Mouse (Mus musculus) thymus, postnatal 25 days (tissue): ENCODE measurements around the gene Tomm20.
"Not testable (repeated sequence)": the region's sequence is repeated elsewhere in the genome, so short reads cannot be mapped to it uniquely, and the experiment has no call there.

Experiments
- DNase-seq: peaks from one replicate; pipeline ENCODE4 v3.0.0; 2022

Tomm20 gene

GRCm38 (mm10) chr8:126882586-126882985 lies 63.1 kb downstream of the Tomm20 start:
- not testable (repeated sequence) for DNase-seq

DNA sequence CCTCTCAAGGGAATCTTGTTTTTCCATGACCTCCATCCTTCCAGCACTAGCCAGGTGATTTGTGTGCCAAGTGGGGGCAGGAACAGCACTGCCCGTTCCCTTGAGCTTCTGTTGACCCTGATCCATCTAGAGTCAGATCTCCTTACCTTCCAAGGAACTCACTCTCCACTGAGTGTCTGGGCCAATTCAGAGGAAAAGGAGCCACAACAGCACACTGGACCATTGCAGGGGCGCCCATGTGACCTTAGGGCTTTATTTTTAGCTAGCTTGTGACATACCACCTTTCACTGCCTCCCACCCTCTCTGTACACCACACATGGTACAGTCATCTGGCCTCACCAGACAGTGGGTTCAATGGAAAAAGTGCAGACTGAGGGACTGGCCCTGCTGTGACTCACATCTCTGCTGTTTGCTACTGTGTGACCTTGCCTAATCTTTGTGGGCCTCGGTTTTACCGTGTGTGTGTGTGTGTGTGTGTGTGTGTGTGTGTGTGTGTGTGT lies 64.0 kb downstream of the Tomm20 start:
- no peak for DNase-seq
